Mouse (Mus musculus): ENCODE data around the gene Gm20388. TPM values are rescaled to one million over a fixed set of nuclear protein-coding genes. Genes with fewer than 3 reads are reported as not detected.

Gene Gm20388
- polyA plus RNA-seq, 1 experiment from 2014 or later: not detected

GRCm38 (mm10) chr8:121762999-121763699 is 1852.5 kb downstream of the Gm20388 start:
- no peaks in the 10 kb centered on the region for H3K4me1 ChIP-seq (replicated peaks; ENCODE audit: control insufficient read depth, insufficient read depth, low read length)
- 38% methylated on average over 7 of the region's 7 CpGs for WGBS
- no peak for ATAC-seq (ENCODE audit: low read depth)

GRCm38 (mm10) chr8:121763700-121764013 is 1853.0 kb downstream of the Gm20388 start:
- ATAC-seq (ENCODE audit: low read depth): no peak
- Histone ChIP-seq H3K4me2 (ENCODE audit: low read depth, low read length) (no peak overlapping the region), H3K27me3 (ENCODE audit: control insufficient read depth, insufficient read depth, low read depth, low read length) (no peaks in the 10 kb centered on the region), H3K4me3 (ENCODE audit: low read length) (no peak overlapping the region), H3K9me3 (ENCODE audit: control insufficient read depth, low read length) (no peaks in the 10 kb centered on the region), H3K4me1 (replicated peaks; ENCODE audit: control insufficient read depth, insufficient read depth, low read length) (no peaks in the 10 kb centered on the region), H3K36me3 (ENCODE audit: control insufficient read depth, insufficient read depth, low read length) (no peaks in the 10 kb centered on the region), H3K27ac (ENCODE audit: low read length) (no peak overlapping the region), H3K9ac (ENCODE audit: low read length) (no peak overlapping the region)
- 59% methylated on average over 9 of the region's 9 CpGs for WGBS

More at GRCm38 (mm10) chr8:121762999-121763699, 1852.5 kb downstream of the Gm20388 start:
- Histone ChIP-seq H3K4me3 (ENCODE audit: low read length) (no peak overlapping the region), H3K9ac (ENCODE audit: low read length) (no peak overlapping the region), H3K27me3 (ENCODE audit: control insufficient read depth, insufficient read depth, low read depth, low read length) (no peaks in the 10 kb centered on the region), H3K9me3 (ENCODE audit: control insufficient read depth, low read length) (no peaks in the 10 kb centered on the region), H3K36me3 (ENCODE audit: control insufficient read depth, insufficient read depth, low read length) (no peaks in the 10 kb centered on the region), H3K27ac (ENCODE audit: low read length) (no peak overlapping the region), H3K4me2 (ENCODE audit: low read depth, low read length) (no peak overlapping the region)

- Histone ChIP-seq H3K9ac (ENCODE audit: low read length) (no peak overlapping the region), H3K27ac (ENCODE audit: low read length) (no peak overlapping the region), H3K4me1 (replicated peaks; ENCODE audit: control insufficient read depth, insufficient read depth, low read length) (no peaks in the 10 kb centered on the region), H3K9me3 (ENCODE audit: control insufficient read depth, low read length) (no peaks in the 10 kb centered on the region), H3K27me3 (ENCODE audit: control insufficient read depth, insufficient read depth, low read depth, low read length) (no peaks in the 10 kb centered on the region), H3K36me3 (ENCODE audit: control insufficient read depth, insufficient read depth, low read length) (no peaks in the 10 kb centered on the region), H3K4me3 (ENCODE audit: low read length) (no peak overlapping the region), H3K4me2 (ENCODE audit: low read depth, low read length) (no peak overlapping the region)
- 66% methylated on average over 7 of the region's 7 CpGs for WGBS
- no peak for ATAC-seq (ENCODE audit: low read depth)
These were observed 1855.0 kb downstream of the Gm20388 start for GRCm38 (mm10) chr8:121765594-121766138.

- Histone ChIP-seq H3K4me1 (replicated peaks; ENCODE audit: control insufficient read depth, insufficient read depth, low read length) (no peaks in the 10 kb centered on the region), H3K4me2 (ENCODE audit: low read depth, low read length) (no peak overlapping the region), H3K27ac (ENCODE audit: low read length) (no peak overlapping the region), H3K4me3 (ENCODE audit: low read length) (no peak overlapping the region), H3K9ac (ENCODE audit: low read length) (no peak overlapping the region), H3K27me3 (ENCODE audit: control insufficient read depth, insufficient read depth, low read depth, low read length) (no peaks in the 10 kb centered on the region), H3K36me3 (ENCODE audit: control insufficient read depth, insufficient read depth, low read length) (no peaks in the 10 kb centered on the region), H3K9me3 (ENCODE audit: control insufficient read depth, low read length) (no peaks in the 10 kb centered on the region)
- ATAC-seq (ENCODE audit: low read depth): no peak
- 25% methylated on average over 3 of the region's 3 CpGs for WGBS
These were observed 1858.5 kb downstream of the Gm20388 start for GRCm38 (mm10) chr8:121769095-121769494.

GRCm38 (mm10) chr8:121769621-121770020 is 1859.0 kb downstream of the Gm20388 start:
- Histone ChIP-seq H3K36me3 (ENCODE audit: control insufficient read depth, insufficient read depth, low read length) (no peaks in the 10 kb centered on the region), H3K27me3 (ENCODE audit: control insufficient read depth, insufficient read depth, low read depth, low read length) (no peaks in the 10 kb centered on the region), H3K9me3 (ENCODE audit: control insufficient read depth, low read length) (no peaks in the 10 kb centered on the region), H3K27ac (ENCODE audit: low read length) (no peak overlapping the region), H3K4me3 (ENCODE audit: low read length) (no peak overlapping the region), H3K9ac (ENCODE audit: low read length) (no peak overlapping the region), H3K4me2 (ENCODE audit: low read depth, low read length) (no peak overlapping the region), H3K4me1 (replicated peaks; ENCODE audit: control insufficient read depth, insufficient read depth, low read length) (no peaks in the 10 kb centered on the region)
- no peak for ATAC-seq (ENCODE audit: low read depth)
- WGBS: 93% methylated on average over 2 of the region's 2 CpGs

GRCm38 (mm10) chr8:121770845-121771752 is 1860.5 kb downstream of the Gm20388 start:
- no peaks in the 10 kb centered on the region for H3K27me3 ChIP-seq (ENCODE audit: control insufficient read depth, insufficient read depth, low read depth, low read length)
- 33% methylated on average over 19 of the region's 19 CpGs for WGBS
- H3K27ac ChIP-seq (ENCODE audit: low read length): no peak overlapping the region
- H3K9me3 ChIP-seq (ENCODE audit: control insufficient read depth, low read length): no peaks in the 10 kb centered on the region
- H3K9ac ChIP-seq (ENCODE audit: low read length): no peak overlapping the region
- H3K4me3 ChIP-seq (ENCODE audit: low read length): no peak overlapping the region
- ATAC-seq (ENCODE audit: low read depth): no peak
- no peaks in the 10 kb centered on the region for H3K36me3 ChIP-seq (ENCODE audit: control insufficient read depth, insufficient read depth, low read length)
- no peak overlapping the region for H3K4me2 ChIP-seq (ENCODE audit: low read depth, low read length)
- no peaks in the 10 kb centered on the region for H3K4me1 ChIP-seq (replicated peaks; ENCODE audit: control insufficient read depth, insufficient read depth, low read length)

GRCm38 (mm10) chr8:121773876-121774275 is 1863.2 kb downstream of the Gm20388 start:
- ATAC-seq (ENCODE audit: low read depth): no peak
- Histone ChIP-seq H3K9ac (ENCODE audit: low read length) (no peak overlapping the region), H3K4me2 (ENCODE audit: low read depth, low read length) (no peak overlapping the region), H3K4me1 (replicated peaks; ENCODE audit: control insufficient read depth, insufficient read depth, low read length) (no peaks in the 10 kb centered on the region), H3K36me3 (ENCODE audit: control insufficient read depth, insufficient read depth, low read length) (no peaks in the 10 kb centered on the region), H3K27ac (ENCODE audit: low read length) (no peak overlapping the region), H3K27me3 (ENCODE audit: control insufficient read depth, insufficient read depth, low read depth, low read length) (no peaks in the 10 kb centered on the region), H3K9me3 (ENCODE audit: control insufficient read depth, low read length) (no peaks in the 10 kb centered on the region), H3K4me3 (ENCODE audit: low read length) (no peak overlapping the region)
- 84% methylated on average over 12 of the region's 12 CpGs for WGBS

- Histone ChIP-seq H3K4me1 (replicated peaks; ENCODE audit: control insufficient read depth, insufficient read depth, low read length) (no peaks in the 10 kb centered on the region), H3K27me3 (ENCODE audit: control insufficient read depth, insufficient read depth, low read depth, low read length) (no peaks in the 10 kb centered on the region), H3K9ac (ENCODE audit: low read length) (no peak overlapping the region), H3K4me3 (ENCODE audit: low read length) (no peak overlapping the region), H3K36me3 (ENCODE audit: control insufficient read depth, insufficient read depth, low read length) (no peaks in the 10 kb centered on the region), H3K9me3 (ENCODE audit: control insufficient read depth, low read length) (no peaks in the 10 kb centered on the region), H3K27ac (ENCODE audit: low read length) (no peak overlapping the region), H3K4me2 (ENCODE audit: low read depth, low read length) (no peak overlapping the region)
- ATAC-seq (ENCODE audit: low read depth): no peak
- WGBS: 44% methylated on average over 5 of the region's 5 CpGs
These were observed 1871.9 kb downstream of the Gm20388 start for GRCm38 (mm10) chr8:121782493-121782892.

GRCm38 (mm10) chr8:121786542-121786941 is 1875.9 kb downstream of the Gm20388 start:
- Histone ChIP-seq H3K4me3 (ENCODE audit: low read length) (no peak overlapping the region), H3K4me2 (ENCODE audit: low read depth, low read length) (no peak overlapping the region), H3K27me3 (ENCODE audit: control insufficient read depth, insufficient read depth, low read depth, low read length) (no peaks in the 10 kb centered on the region), H3K27ac (ENCODE audit: low read length) (no peak overlapping the region), H3K9ac (ENCODE audit: low read length) (no peak overlapping the region), H3K9me3 (ENCODE audit: control insufficient read depth, low read length) (no peaks in the 10 kb centered on the region), H3K36me3 (ENCODE audit: control insufficient read depth, insufficient read depth, low read length) (no peaks in the 10 kb centered on the region), H3K4me1 (replicated peaks; ENCODE audit: control insufficient read depth, insufficient read depth, low read length) (no peaks in the 10 kb centered on the region)
- WGBS: 31% methylated on average over 10 of the region's 10 CpGs
- peak; percentile 36; the same call in 1 of the 2 replicates for ATAC-seq (ENCODE audit: low read depth)
